Mouse (Mus musculus) urinary bladder, adult 18-20 months (tissue): Measurements from ENCODE around the gene Cdh23.

Experiments
- DNase-seq, 2 experiments: peaks; one replicate each; pipeline ENCODE4 v3.0.0; 2022; ENCODE audit warnings: low spot score in 2 of 2, mixed read lengths in 2 of 2

Gene Cdh23

GRCm38 (mm10) chr10:60474549-60474948 is 221.7 kb downstream of the Cdh23 start:
- no peak for DNase-seq

DNA sequence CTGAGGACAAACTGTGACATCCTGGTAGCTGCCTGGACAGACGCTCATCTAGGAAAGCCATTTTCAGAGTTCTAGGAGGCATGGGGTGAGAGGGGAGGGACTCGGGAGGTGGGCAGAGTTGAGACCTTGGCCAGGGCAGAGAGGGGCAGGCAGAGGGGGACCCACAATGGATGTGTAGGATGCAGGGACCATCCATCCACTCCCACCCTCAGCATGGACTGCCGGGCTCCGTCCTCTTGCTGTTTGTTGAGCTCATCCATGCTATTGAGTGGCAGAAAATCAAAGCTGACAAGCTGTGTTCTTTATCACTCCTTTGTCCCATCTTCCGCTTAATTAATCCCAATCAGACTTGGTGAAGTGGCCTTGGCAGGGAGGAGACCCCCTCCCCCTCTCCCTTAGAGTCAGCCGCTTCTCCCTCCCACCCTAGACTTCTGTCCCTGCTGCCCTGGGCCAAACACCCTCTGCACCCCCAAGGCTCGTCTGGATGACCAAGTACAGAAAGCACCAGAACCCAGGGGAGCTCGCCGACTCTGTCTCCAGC is 222.4 kb downstream of the Cdh23 start:
- no peak for DNase-seq

DNA sequence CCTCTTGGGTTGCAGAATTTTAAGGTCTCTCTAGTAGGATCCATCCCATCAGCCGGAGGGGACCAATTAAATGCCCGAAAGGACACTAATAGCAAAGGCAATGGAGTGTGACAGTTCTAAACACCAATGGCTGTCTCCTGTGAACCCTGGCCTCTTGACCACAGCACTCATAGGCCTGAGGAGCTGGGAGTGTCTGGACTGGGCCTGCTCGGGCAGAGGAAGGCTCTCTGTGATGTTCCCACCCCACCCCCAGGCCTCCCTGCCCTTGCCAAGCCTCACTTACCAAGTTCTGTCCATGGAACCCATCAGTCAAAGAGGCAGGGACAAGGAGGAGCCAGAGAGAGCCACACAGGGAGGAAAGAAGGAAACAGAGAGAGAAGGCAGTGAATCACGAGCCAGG is 228.5 kb downstream of the Cdh23 start:
- no peak for DNase-seq

DNA sequence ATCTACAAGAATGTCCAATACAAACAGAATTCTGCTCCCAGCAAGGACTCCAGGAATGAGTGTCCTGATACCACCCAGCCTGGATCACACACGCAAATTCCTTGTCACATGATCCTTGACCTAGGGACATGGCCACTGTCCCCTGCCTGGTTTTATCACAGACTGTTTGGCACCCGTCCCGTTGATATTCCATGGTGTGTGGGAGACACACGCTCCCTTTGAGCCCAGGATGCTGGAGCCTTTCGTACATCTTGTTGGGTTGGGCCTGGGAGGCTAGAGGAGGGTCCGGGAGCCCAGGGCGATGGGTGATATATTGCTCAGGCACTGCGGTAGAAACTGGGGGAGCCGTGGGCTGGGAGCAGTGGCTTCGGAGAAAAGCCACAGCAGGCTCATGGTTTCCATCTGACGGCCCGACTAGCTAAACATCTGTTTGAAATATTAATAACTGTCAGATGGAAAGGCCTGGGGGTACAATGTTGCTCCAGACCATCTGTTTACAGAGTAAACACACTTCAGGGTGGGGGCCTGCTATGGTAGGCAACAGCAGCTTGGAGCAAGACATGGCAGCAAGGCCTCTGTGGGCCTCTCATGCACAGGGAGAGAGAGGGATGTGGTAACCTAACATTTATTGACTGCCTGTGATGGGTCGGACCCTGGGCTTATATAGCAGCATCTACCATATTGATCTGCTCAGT is 232.2 kb downstream of the Cdh23 start:
- DNase-seq = no peak

DNA sequence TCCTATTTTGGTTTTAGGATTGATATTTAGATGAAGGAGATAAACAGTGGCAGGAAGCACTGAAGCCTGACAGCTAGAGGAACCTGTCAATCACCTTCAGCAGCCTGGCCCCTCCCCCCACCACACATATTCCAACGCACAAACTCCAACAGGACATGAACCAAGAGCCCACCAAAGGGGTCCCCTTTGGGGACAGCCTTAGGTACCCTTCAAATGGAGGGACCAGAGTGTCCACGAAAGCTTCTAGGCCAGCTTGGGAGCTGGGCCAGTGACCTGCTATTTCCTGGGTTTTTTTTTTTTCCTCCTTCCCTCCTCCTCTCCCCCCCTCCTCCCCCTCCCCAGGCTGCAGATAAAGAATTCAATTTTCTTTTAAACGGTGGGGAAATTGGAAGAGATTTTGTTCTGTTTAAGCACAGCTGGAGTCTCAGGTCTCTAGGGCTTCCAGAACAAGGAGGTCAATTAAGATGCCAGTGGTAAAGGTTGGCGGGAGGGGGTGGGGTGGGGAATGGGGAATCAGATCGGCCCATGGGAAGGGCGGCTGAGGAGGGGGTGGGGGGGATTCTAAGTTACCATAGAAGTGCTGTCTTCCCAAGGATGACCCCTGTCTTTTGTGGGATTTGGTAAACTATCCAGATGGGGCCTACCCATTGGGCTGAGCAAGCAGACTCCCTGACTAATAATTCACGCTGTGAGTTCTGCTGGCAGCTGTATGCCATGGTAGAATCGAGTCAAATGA is 239.5 kb downstream of the Cdh23 start:
- no peak for DNase-seq

GRCm38 (mm10) chr10:60455193-60455592 is 241.1 kb downstream of the Cdh23 start:
- no peak for DNase-seq

GRCm38 (mm10) chr10:60447186-60447585 is 249.1 kb downstream of the Cdh23 start:
- DNase-seq = no peak

GRCm38 (mm10) chr10:60445031-60445593 is 251.2 kb downstream of the Cdh23 start:
- DNase-seq = no peak

DNA sequence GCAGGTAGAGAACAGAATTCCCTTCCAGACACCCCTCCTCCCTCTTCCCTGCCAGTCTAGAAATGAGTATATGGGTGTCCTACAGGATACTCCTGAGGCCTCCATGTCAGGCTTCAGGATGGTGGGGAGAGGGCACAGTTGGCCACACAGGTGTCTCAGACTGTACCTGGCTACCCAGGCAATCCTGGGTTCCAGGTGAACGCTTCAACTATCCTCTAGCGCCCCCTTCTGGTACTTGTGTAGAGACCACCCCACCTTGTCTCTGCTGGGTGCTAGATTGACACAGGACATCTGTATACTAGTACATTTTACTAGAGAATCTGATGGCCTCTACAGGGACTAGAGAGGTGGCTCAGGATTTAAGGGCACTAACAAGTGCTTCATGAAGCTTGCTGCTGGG is 253.2 kb downstream of the Cdh23 start:
- DNase-seq = no peak

DNA sequence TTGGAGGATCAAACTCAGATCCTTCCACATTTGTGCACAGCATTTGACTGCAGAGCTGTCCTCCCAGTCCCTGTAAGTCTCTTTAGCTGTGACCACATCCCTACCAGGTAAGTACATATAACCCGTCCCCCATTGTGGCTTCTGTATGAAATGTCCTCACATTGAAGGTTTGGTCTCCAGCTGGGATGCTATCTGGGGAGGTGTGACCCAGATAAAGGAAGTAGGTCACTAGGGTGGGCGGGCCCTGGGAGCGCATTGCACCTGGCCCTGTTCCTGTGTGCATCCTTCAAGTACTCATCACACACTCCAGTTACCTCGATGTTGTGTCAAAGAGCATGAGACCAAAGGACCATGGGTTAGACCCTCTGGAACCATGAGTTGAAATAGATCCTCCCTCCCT is 254.0 kb downstream of the Cdh23 start:
- DNase-seq = no peak

DNA sequence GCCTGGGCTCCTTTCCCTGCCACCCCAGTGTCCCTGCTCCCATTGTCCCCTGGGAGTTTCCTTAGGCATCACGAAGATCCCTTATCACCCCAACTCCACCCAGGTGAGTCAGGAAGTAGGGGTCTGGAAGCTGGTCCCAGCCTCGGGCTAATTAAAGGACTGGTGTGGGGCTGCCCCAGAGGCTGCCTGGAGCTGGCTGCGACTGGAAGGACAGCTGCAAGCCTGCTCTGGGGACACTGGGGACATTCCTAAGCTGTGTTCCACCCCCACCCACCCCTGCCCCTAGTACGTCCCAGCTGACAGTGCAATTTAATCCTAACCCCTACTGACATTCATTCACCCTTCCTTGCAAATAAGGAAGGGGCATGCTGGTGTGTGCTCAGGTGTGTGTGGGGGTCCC is 263.6 kb downstream of the Cdh23 start:
- DNase-seq = no peak

DNA sequence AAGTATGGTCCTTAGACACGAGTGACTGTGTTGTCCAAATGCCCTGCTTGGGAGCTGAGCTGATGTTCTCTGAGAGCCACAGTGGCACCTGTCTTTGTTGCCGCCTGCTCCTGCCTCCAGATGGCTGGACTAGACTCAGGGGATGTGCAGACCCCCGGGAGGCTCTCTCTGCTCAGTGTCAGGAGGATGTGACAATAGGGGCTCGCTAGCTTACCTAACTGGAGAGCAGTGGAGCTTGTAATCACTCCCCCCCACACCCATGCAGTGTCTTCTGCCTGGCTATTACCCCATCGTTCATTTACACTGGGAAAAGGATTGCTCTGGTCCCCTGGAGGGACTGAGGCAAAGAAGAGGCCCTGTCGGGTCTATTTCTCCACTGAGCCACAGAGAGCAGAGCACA is 265.7 kb downstream of the Cdh23 start:
- DNase-seq = no peak

DNA sequence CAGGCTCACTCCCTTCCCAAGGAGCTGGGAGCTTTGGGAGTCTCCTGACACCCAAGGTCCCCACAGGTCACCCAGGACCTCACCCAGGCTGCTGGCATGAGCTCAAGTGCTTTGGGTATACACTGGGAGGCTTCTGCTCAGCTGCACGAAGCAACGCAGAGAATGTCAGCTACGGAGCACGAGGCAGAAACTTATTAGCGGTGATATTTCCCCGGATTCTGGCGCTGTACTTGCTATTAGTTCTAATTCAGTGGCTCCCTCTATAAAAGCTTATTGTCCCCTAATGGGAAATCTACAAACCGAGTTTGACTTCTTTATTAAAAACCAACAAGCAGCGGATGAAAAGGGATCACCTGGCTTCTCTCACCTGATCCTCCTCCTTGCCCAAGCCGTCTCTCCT is 266.3 kb downstream of the Cdh23 start:
- no peak for DNase-seq

DNA sequence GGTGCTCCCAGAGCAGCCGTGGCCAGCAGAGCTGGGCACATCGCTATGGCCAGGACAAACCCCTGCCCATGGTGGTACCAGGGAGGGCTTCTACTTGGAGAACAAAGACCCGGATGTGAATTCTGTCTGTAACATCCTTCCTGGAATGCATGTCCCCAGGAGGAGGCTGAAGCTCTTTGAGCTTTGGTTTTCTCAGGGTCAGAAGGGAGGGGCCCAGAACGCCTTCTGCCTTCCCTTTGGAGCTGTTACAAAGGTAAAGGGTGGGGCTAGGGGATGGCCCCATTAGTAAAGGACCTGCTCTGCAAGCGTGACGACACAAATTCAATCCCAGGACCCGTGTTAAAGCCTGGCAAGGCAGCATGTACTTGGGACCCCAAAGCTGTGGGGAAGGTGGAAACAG is 273.5 kb downstream of the Cdh23 start:
- DNase-seq = no peak

DNA sequence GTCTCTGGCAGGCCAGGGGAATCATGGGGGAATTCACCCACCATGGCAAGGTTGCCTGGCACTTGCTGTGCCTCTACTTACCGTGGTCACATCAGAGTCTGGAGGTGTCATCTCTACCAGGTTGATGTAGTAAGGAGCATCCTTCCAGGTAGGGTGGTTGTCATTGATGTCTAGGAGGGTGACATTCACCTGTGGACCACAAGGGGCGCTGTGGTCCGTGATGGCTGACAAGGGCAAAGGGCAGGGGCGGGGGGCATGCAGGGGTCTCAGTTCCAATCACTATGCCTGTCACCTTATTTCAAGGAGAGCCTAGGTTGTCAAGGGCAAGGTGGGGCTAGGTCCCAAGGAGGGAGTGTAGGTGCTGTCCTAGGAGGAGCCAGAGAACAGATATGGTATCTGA is 276.7 kb downstream of the Cdh23 start:
- DNase-seq = no peak

DNA sequence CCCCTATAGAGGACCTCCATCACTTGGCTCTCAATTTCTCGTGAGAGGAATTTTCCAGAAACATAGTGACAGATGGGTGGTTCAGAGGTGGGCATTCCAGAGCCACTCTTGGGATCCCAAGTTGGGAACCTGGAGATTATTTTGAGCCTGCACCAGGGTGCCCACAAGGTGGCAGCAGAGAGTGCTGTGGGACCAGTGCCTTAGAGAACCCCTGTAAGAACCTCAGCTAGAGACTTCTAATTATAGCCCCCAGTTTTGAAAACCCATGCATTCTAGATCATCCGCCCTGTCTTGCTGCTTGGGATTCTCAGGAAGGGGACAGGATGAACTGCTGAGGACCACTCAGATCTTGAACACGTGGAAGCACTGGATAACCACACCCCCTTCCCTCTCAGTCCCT is 278.2 kb downstream of the Cdh23 start:
- peak in 1 of 2 experiments; percentile 53 for DNase-seq

DNA sequence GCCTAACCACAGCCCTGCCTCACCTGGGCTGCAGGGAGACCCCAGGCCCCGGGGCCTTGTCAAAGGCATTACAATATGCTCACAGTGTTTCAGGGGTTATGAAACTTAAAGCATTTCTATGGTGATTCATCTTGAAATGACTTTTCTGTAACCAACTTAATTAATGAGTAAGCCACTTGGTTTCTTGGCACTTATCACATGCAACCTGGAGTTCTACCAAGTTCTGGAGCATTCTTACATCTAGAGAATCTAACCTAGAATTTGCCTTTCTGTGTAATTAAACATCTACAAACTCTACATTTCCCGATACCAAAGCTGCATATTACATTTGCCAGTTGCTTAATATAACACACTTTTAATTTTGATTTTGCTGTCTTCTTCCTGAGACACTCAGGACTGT is 279.2 kb downstream of the Cdh23 start:
- no peak for DNase-seq

DNA sequence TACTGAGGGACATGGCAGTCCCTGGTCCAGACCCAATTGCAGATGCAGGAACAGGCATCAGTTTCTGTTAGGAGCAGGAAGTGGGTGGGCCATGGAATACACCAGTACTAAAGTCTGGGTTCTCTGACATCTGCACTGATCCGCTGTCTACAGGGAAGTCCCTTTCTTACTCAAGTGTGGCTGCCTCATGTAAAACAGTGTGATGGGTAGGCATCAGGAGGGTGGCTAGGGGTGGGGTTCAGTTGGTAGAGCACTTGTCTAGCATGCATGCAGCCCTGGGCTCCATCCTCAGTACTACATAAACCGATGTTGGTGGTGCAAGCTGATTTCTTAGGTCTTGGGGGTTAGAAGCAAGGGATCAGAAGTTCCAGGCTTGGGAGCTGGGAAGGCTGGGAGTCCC is 282.5 kb downstream of the Cdh23 start:
- DNase-seq = no peak

- no peak for DNase-seq
These were observed 284.5 kb downstream of the Cdh23 start for GRCm38 (mm10) chr10:60411794-60412193.

DNA sequence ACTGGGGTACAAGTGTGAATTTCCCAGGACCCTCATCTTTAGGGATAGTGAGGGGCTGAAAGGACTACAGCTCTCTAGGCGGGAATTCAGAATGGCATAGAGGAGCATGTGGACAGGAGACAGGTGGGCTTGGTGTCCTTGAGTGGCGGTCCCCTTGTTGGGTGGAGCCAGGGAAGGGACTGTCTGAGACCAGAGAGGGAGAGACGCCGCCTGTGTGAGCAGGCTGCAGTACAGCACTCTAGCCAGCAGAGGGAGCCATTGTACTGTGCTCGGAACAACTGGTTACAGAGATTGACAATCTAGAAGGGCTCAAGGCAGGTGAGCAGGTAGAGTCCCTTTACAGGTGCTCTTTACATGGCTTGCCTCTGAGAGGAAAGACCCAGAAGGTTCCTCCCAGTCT is 288.5 kb downstream of the Cdh23 start:
- DNase-seq = peak; percentile 31 to 52

DNA sequence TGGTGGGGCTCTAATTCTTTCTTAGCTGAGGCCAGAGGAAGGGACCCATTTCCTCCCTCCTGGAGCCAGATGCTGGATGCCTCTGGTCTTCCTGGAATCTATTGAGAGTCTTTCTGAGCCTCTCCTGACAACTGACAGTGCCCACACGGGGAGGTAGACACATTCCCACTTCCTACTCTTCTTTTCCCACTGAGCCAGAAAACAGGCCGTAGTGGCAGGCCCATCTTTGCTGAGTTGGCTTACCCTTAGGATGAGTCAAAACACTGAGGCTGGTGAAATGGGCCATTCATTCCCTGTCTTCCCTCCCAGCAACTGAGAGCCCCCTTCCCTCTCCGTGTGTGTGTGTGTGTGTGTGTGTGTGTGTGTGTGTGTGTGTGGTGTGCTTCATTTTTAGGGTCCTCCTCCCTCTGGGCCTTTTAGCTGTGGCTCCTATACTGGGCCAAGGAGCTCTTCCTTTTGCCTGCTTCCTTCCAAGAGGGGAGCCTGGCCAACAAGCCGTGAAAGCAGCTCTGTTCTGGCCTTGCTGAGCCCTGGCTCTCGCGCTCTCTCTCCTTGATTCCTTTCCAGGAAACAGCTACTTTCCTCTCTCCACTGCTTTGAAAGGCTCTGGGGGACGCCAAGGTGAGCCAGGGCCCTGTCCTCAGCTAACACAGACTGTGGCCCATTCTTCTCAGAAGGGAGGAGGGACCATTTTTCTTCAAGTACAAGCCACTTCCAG is 290.7 kb downstream of the Cdh23 start:
- DNase-seq = no peak
